Mouse (Mus musculus) heart, postnatal 36 days (tissue): ENCODE measurements around the gene Cmtr1. TPM values are rescaled to one million over a fixed set of nuclear protein-coding genes. Genes with fewer than 3 reads are reported as not detected.
"Not testable (repeated sequence)": the region's sequence is repeated elsewhere in the genome, so short reads cannot be mapped to it uniquely, and the experiment has no call there.

Experiments
- DNase-seq, 2 experiments: peaks; one replicate each; pipeline ENCODE4 v3.0.0; 2021 to 2022
- intact Hi-C: fragments of 180-260 bp; cut with DNase I; formaldehyde crosslinking; loops from one replicate; pipeline ENCODE4 v1.15.1; 2025
- total RNA-seq, 2 experiments: library from RNA; stranded (reverse); gene quantifications; 2 replicates each; pipeline ENCODE4 v1.2.3; 2021

Cmtr1 gene
- total RNA-seq, 2 experiments from 2014 or later: 45.5 to 54.4 TPM

DNA sequence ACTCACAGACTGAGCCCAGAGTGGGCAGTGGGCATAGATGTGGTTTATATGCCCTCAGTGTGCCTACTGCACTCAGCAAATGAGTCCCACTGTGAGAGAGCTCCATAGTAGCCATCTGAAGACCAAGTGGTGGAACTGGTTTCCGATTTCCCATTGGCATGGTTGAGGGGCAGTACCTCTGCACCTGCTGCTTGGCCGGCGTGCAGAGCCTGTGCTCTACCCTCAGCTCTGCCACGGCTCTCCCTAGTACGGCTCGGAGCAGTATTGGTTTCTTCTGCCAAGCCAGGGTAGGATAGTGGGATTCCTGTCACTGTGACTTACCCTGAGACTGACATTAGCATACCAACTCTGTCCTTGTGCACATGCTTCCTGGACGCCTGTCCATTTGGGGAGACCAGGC is 40.2 kb downstream of the Cmtr1 start:
- DNase-seq: no peak
- intact Hi-C loops: no loop called here

DNA sequence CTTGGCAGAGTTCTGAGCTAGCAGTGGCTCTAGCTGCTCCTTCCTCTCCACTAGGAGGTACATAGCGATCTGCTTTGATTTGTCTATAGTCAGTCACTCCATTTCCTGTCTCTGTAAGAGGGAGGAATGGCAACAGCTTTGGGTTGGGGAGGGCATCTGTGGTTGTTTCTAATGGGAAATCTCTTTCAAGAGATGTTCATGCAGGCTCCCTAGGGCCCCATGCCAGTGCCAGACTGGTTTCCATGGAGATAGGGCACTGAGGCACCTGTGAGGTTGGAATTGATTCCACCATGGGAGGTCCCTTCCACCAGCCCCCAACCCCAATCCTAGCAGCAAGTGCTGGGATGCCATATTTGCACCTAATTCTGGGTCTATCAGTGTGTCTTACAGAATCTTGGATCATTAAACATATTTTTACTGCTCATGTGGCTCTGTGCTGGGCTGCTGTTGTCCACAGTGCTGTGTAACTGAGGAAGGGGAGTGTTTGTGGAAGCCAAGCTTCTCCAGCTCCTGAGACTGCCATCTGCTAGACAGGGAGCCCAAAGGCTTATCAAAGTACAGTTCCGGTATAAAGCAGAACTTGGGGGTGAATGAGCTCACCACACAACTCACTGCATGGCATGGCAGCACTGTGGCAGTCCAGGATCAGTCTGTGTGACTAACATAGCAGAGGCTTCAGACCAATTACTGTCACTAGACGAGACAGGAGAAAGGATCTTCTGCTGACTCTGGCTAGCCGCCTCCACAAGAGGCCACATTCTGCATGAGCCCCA is 42.7 kb downstream of the Cmtr1 start:
- intact Hi-C loops: no loop called here
- no peak for DNase-seq

DNA sequence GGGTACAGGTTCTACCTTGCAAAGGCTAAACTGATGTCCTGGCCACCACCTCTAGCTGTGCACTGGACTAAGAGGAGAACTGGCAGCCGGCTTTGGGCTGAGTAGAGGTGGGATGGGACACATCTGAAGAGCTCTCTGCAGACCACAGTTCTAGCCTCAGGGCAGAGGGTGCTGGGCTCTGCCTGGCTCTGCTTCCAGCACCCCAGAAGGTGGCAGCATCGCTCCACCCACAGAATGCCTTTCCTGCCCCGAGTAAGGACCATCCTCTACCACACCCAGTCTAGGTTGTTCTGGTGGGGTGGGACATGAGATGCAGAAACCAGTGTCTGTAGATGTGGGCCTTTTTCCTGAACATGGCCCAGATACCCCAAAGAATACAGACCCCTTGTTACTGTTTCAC is 44.4 kb downstream of the Cmtr1 start:
- DNase-seq: peak; percentile 41 to 45
- intact Hi-C loops: loop anchor here (1.0 kb wide), 2 partner anchors 68 to 180 kb away; no protein-coding TSS in a partner anchor

DNA sequence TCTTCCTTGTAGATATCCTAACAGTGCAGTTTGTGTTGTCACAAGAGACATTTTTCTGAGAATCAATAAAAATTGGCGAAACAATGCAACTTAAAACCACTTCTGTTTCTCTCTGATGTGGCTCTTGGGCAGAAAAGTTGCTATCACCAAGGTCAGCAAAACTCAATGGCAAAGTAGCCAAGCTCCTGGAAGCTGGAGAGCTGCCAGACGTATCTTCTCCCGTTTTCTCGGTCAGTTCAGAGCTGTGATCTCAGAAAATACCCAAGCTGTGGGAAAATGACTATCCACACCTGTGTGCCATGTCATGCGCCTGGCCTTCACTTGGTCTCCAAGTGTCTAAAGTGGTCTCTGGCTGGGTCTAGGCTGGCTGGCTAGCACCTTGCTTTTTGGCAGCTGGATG is 45.5 kb downstream of the Cmtr1 start:
- intact Hi-C loops: loop anchor here (1.0 kb wide), 2 partner anchors 66 to 178 kb away; no protein-coding TSS in a partner anchor
- no peak for DNase-seq

DNA sequence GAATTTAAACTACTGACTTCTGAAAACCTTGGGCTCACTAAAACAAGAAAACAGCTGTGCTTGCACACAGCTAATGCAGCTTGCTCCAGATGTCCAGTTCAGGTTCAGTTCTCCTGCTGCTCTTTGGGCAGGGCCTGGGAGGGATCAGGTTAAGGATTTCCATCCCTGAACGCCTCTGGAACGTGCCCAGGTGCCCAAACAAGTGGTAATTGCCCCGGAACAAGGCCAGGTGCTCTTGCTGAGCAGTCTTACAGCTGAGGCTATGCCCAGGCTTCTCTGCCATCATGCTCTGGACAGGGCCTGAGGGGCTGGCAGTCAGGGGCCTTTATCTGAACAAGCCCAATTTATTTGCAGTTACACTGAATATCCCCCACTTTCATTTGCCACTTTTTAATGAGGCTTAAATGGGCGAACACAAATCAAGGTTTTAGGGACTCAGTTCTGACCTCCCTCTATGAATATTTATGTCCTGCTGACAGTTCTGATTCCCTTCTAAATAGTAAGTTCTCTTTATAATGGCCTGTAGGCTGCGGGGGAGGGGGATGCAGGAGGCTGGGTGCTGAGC is 46.7 kb downstream of the Cmtr1 start:
- intact Hi-C loops: no loop called here
- no peak for DNase-seq

- intact Hi-C loops: no loop called here
- no peak for DNase-seq
Measured at GRCm38 (mm10) chr17:29708783-29709182, 48.4 kb downstream of the Cmtr1 start.

DNA sequence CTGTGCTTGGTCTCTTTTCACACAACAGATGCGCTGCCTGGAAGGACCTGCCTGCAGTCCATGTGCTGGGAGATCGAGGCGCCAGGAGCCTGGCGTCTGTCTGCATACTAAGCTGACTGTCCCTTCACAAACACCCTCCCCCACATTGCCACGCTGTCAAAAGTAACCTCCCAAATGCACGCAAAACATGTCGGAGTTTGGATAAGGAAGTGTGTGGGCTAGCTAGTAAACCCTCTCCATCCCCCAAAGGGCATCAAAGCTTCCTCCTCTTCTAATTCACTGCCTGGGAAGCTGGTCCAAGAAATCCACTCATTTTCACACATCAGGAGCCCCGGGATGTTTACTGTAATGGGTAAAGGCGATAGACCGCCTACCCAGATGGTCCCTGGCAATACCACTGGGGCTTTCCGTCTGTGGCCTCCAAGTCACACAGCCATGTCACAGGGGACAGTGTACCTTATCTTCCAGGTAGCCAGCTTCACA is 50.2 kb downstream of the Cmtr1 start:
- intact Hi-C loops: no loop called here
- DNase-seq: no peak

DNA sequence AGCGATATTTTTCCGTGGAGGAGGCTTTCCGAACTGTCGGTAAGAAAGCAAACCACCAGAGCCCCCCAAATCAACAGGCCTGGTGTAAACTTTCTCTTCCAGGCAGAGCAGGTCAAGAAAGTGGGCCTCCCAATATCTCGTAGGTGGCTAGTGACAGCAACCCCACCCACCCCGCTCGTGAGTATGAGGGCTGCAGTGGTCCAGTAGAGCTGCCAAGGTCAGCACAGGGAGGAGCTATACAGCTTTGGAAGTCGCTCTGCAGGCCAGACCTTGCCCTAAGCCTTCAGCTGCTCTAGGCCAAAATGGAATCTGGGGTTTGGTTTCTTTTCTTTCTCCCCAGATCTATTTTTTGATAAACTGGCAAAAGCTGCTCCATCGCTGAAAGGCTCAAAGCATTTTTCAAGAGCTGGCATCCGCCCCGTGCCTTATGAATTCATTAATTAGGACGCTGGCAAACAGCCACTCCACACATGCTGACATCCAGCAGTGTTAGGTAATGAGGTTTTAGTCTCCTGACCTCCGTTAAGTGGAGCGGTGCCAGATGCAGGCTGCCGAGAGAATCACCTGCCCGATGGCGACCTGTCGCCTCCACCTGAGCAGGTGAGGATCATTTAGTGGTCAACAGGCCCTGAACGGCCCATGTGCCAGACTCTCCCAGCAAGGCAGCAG is 50.8 kb downstream of the Cmtr1 start:
- intact Hi-C loops: no loop called here
- no peak for DNase-seq

DNA sequence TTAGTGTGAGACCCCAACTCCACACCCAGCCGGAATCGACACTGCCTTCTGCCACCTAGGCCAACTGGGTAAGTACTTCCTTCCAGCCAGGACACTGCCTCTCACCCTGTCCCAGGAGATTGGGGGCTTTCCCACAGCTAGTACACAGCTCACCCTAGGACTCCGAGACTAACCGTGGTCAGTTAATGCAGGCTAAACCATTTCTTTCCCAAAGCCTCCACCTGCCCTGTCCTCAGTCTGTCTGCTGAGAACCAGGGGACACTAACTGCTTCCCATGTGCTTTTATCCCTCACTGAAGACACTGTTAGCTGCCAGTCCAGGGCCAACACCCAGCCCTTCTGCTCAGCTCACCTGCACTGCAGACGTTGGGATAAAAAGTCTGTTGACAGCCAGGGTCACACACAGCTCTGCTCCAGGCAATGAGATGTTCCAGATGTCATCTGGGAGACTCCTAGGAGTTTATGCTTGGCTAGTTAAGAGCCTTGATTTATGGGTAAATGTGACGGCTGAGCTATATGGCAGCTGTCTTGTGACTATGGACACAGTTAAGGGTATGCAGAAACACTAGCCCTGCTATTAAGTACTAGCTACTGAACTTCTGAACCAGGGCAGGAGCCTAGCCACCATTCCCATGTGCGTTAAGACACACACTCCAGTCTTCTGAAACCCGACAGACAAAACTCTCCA is 51.5 kb downstream of the Cmtr1 start:
- intact Hi-C loops: no loop called here
- DNase-seq: no peak

DNA sequence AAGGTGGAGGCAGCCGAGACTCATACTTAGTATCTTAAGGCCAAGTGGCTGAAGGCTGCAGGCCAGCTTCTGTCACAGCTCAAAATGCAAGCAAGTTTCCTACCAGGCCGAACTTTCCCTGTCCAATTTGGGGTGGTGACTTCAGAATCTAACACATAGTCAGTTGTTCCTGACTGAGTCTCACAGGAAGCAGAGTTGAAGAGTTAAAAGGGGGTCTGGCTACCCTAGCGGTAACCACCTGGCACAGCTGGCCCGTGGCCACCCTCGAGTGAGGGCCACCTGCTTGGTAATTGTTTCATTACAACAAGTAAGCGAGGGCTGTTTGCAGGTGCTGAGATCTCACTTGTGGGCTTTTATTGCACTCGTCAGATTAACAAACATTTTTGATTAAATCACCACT is 52.2 kb downstream of the Cmtr1 start:
- DNase-seq: no peak
- intact Hi-C loops: no loop called here

DNA sequence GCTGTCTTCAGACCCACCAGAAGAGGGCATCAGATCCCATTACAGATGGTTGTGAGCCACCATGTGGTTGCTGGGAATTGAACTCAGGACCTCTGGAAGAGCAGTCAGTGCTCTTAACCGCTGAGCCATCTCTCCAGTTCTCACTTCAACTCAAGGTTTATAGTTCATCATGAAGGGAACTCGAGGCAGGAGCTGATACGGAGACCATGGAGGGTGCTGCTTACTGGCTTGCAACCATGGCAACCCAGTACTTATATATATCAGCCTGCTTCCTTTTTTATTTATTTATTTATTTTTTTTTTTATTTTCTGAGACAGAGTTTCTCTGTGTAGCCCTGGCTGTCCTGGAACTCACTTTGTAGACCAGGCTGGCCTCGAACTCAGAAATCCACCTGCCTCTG is 53.3 kb downstream of the Cmtr1 start:
- DNase-seq, intact Hi-C loops: not testable (repeated sequence)

- DNase-seq: peak; percentile 97 to 98
- intact Hi-C loops: loop anchor here (5.0 kb wide), 1 partner anchor 100 kb away; no protein-coding TSS in a partner anchor
Measured at GRCm38 (mm10) chr17:29716732-29717445, 56.5 kb downstream of the Cmtr1 start, which contains the start of gene Ccdc167. Gene Ccdc167 (minus strand): TSS chr17:29717044.

- no peak for DNase-seq
- intact Hi-C loops: loop anchor here (5.0 kb wide), 1 partner anchor 101 kb away; no protein-coding TSS in a partner anchor
Measured at GRCm38 (mm10) chr17:29718660-29719059, 58.3 kb downstream of the Cmtr1 start.

- intact Hi-C loops: loop anchor here (5.0 kb wide), 1 partner anchor 103 kb away; no protein-coding TSS in a partner anchor
- DNase-seq: no peak
Measured at GRCm38 (mm10) chr17:29719628-29720575, 59.5 kb downstream of the Cmtr1 start.

GRCm38 (mm10) chr17:29720755-29721365 is 60.5 kb downstream of the Cmtr1 start:
- DNase-seq: no peak
- intact Hi-C loops: no loop called here

- intact Hi-C loops: no loop called here
- no peak for DNase-seq
Measured at GRCm38 (mm10) chr17:29724610-29725009, 64.2 kb downstream of the Cmtr1 start.

- DNase-seq: no peak
- intact Hi-C loops: no loop called here
Measured at GRCm38 (mm10) chr17:29725027-29725620, 64.7 kb downstream of the Cmtr1 start.

- DNase-seq: no peak
- intact Hi-C loops: no loop called here
Measured at GRCm38 (mm10) chr17:29728082-29728481, 67.7 kb downstream of the Cmtr1 start.
